Mouse (Mus musculus) embryonic facial prominence, embryonic 11.5 days (tissue): Measurements from ENCODE around the gene Itgb3bp. TPM values are rescaled to one million over a fixed set of nuclear protein-coding genes. Genes with fewer than 3 reads are reported as not detected.
A peak's percentile ranks its signal among the peaks of the same experiment; 100 is the strongest.

Source experiments
- ATAC-seq: fragments of 200-750 bp; cut with Nextera tagmentation; replicated peaks from 2 replicates; pipeline ENCODE4 v1.8.0; 2017; ENCODE audit warnings: low read depth; ENCODE audit not compliant: insufficient number of reproducible peaks, low FRiP score, low TSS enrichment
- DNase-seq: peaks from one replicate; pipeline ENCODE4 v3.0.0-alpha.2; 2015; ENCODE audit warnings: low spot score
- H3K27ac ChIP-seq: fragments of 300-500 bp; sonication (generic); replicated peaks from 2 replicates; pipeline ENCODE4 v1.5.1; 2014; ENCODE audit warnings: mild to moderate bottlenecking, low read depth, low read length, control low read depth
- H3K27me3 ChIP-seq: fragments of 300-500 bp; sonication (generic); 2 replicates; pipeline ENCODE4 v1.6.1; 2014; ENCODE audit warnings: mild to moderate bottlenecking, low read length, moderate library complexity, mixed read lengths; ENCODE audit not compliant: control insufficient read depth, insufficient read depth
- H3K36me3 ChIP-seq: fragments of 300-500 bp; sonication (generic); replicated peaks from 2 replicates; pipeline ENCODE4 v1.6.1; 2014; ENCODE audit warnings: low read depth, mild to moderate bottlenecking, low read length, moderate library complexity, mixed read lengths; ENCODE audit not compliant: control insufficient read depth, insufficient read depth
- H3K4me1 ChIP-seq: fragments of 300-500 bp; sonication (generic); 2 replicates; pipeline ENCODE4 v1.6.1; 2014; ENCODE audit warnings: low read length, mixed read lengths; ENCODE audit not compliant: control insufficient read depth, insufficient read depth
- H3K4me2 ChIP-seq: fragments of 300-500 bp; sonication (generic); 2 replicates; pipeline ENCODE4 v1.6.1; 2014; ENCODE audit warnings: low read depth, mild to moderate bottlenecking, control low read depth, low read length, moderate library complexity
- H3K4me3 ChIP-seq: fragments of 300-500 bp; sonication (generic); 2 replicates; pipeline ENCODE4 v1.5.1; 2014; ENCODE audit warnings: low read depth, low read length, control low read depth
- H3K9ac ChIP-seq: fragments of 300-500 bp; sonication (generic); replicated peaks from 2 replicates; pipeline ENCODE4 v1.6.1; 2014; ENCODE audit warnings: mild to moderate bottlenecking, control low read depth, low read length
- H3K9me3 ChIP-seq: fragments of 300-500 bp; sonication (generic); replicated peaks from 2 replicates; pipeline ENCODE4 v1.6.1; 2016; ENCODE audit warnings: mild to moderate bottlenecking, low read length, inconsistent platforms, mixed read lengths; ENCODE audit not compliant: control insufficient read depth
- WGBS: fragments of 180-500 bp; shearing (Covaris S2); extraction: QIAGEN DNeasy Blood & Tissue Kit; methylation state at CpG from one replicate; pipeline ENCODE4 v1.1.7; 2014; 5-methylcytosine and 5-hydroxymethylcytosine counted together
- polyA plus RNA-seq: library from polyadenylated mRNA; unstranded; fragments of >200 nt; fragmentation: Nextera tagmentation; extraction: Ambion mirVana; gene quantifications from 2 replicates; pipeline ENCODE4 v1.2.1, GENCODE M21; 2014

The Itgb3bp gene
- polyA plus RNA-seq, 1 experiment from 2014 or later: 56.8 TPM

DNA sequence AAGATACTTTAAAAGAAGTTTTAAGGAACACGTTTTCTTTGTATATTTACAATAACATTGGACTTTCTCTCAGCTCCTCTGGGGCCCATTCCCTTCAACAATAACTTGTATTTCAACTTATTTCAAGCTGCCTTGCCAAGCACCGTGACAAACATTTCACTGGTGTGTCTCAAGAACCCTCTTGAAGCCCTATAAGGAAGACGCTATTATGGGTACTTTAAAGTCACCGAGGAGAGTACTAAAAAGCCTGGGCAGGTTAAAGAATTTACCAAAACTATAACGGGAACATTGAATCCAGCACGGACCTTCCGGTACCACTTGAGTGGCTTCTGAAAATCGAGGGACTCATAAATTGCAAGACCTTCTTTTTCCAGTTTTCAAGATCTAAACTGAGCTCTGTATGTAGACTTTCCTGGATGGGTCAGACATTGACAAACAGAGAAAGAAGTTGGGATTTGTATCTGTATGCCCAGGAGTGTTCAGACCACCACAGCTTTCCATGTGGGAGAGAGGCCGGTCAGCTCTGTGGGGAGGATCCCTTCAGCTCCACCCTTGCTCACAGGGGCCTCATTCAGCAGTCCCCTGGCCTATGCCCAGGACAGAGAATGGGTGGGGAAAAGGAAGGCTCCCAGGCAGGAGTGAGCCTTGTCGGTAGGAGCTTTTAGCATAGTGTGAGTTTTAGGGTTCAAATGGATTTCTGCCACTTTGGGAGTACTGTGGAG, 1.1 kb upstream of the Itgb3bp start:
- H3K27ac ChIP-seq: no peak overlapping the region
- no peaks in the 10 kb centered on the region for H3K27me3 ChIP-seq
- no peaks in the 10 kb centered on the region for H3K4me1 ChIP-seq
- no peak for DNase-seq
- no peak overlapping the region for H3K9ac ChIP-seq
- no peaks in the 10 kb centered on the region for H3K36me3 ChIP-seq
- H3K4me2 ChIP-seq: no peak overlapping the region; the same call in 1 of the 2 replicates
- H3K9me3 ChIP-seq: no peaks in the 10 kb centered on the region
- H3K4me3 ChIP-seq: no peak overlapping the region
- no peak for ATAC-seq
- 51% methylated on average over 10 of the region's 10 CpGs for WGBS

DNA sequence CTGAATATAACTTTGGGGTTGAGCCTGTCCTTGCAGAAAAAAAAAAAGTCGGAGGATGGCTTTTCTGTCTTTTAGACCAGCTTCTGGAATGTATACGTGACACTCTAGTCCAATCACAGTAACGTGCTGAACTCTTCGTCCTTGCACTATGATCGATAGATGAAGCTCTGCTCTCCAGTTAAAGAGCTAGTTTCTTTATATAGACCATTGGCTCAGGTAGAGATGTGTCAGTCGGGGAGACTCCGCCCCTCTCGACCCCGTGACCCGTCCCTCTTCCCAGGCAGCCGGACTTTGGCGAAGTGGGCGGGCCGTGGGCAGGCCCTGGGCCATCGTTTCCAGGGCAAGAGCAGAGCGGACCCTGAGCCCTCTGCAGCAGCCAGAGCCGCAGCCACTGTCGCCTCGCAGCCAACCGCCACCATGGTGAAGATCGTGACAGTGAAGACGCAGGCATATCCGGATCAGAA, 432 bp downstream of the Itgb3bp start, which contains the start of gene Pgm1:
TSS of gene Pgm1 (plus strand) at position 266 of the 464 bp plus-strand sequence.
- H3K4me3 ChIP-seq: peak within 1 kb of the TSS; percentile 55
- H3K36me3 ChIP-seq: no peaks in the 10 kb centered on the region
- peak within 1 kb of the TSS; percentile 58 for H3K4me2 ChIP-seq
- ATAC-seq (peak; percentile 87), DNase-seq (no peak)
- WGBS: 4% methylated on average over 23 of the region's 23 CpGs
- peak within 1 kb of the TSS; percentile 66 for H3K9ac ChIP-seq
- H3K9me3 ChIP-seq: no peaks in the 10 kb centered on the region
- peak within 1 kb of the TSS; percentile 56 for H3K27ac ChIP-seq
- H3K4me1 ChIP-seq: no peaks in the 10 kb centered on the region
- H3K27me3 ChIP-seq: no peaks in the 10 kb centered on the region

DNA sequence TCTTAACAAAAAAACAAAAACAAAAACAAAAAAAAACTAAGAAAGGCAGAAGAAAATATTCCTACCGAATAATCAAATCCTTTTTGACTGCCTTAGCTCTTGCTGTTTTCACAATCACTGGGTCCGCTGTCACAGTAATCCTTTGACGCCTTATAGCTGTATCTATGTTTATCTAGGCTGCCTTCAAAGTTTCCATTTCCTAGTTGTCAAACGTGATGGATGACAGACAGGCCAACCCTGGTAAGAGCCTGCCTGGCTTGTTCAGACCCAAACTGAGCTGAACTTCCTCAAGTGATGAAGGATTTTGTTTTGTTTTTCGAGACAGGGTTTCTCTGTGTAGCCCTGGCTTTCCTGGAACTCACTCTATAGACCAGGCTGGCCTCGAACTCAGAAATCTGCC, 1.1 kb downstream of the Itgb3bp start:
- Histone ChIP-seq H3K4me3 (no peak overlapping the region), H3K4me1 (no peaks in the 10 kb centered on the region), H3K4me2 (no peak overlapping the region), H3K9ac (no peak overlapping the region), H3K27ac (no peak overlapping the region), H3K36me3 (no peaks in the 10 kb centered on the region), H3K27me3 (no peaks in the 10 kb centered on the region), H3K9me3 (no peaks in the 10 kb centered on the region)
- WGBS: 70% methylated on average over 6 of the region's 6 CpGs
- ATAC-seq: no peak
- DNase-seq: no peak

DNA sequence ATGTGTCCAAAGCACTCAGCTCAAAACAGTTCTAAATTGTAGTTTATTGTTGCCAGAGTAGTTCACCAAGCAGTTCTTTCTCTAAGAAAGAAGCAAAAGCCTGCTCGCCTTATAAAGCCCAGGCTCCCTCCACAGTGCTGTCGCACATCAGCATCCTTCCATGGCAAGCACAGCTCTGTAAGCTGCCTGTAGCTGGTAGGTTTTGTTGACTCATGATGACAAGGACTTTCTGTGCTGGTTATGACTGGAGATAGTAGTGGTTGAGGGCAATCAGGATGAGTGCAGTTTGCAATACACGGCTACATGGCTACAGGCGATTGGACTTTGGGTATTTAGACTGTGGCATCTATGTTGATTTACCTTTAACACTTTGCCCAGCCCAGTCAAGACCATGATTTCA, 3.2 kb downstream of the Itgb3bp start:
- H3K27me3 ChIP-seq: no peaks in the 10 kb centered on the region
- no peak overlapping the region for H3K9ac ChIP-seq
- H3K4me3 ChIP-seq: no peak overlapping the region
- no peaks in the 10 kb centered on the region for H3K36me3 ChIP-seq
- H3K27ac ChIP-seq: no peak overlapping the region
- H3K4me1 ChIP-seq: no peaks in the 10 kb centered on the region
- ATAC-seq (no peak), DNase-seq (no peak)
- WGBS: 89% methylated on average over 4 of the region's 4 CpGs
- no peak overlapping the region for H3K4me2 ChIP-seq
- no peaks in the 10 kb centered on the region for H3K9me3 ChIP-seq

DNA sequence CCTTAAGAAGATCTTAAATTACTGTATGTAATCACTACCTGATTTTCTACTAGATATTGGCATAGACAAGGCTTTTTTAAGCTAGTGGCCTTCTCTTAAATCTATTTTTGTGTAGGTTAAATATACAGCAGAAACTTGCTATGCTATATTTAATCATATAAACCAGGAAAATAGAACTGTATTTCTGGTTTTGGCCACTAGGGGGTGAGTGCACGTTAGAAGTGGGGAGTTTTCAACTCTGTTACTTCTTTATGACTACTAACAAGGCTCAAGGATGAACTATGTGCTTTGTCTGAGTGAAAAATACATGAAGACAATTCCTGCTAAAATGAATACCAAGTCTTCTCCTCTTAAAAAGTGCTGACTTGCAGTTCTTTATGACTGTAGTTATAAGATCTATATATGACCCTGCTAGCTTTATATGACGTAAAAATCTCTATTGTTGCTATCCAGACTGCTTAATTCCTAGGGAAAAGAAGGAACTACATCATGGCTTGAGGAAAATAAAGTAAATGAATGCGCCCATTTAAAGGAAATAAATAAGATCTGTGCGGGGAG, 15.6 kb downstream of the Itgb3bp start:
- Histone ChIP-seq H3K27ac (no peak overlapping the region), H3K4me2 (no peak overlapping the region), H3K9ac (no peak overlapping the region), H3K27me3 (no peaks in the 10 kb centered on the region), H3K4me1 (no peaks in the 10 kb centered on the region), H3K9me3 (no peaks in the 10 kb centered on the region), H3K4me3 (no peak overlapping the region), H3K36me3 (no peaks in the 10 kb centered on the region)
- DNase-seq (peak; percentile 83), ATAC-seq (no peak)
- 66% methylated on average over 4 of the region's 4 CpGs for WGBS

DNA sequence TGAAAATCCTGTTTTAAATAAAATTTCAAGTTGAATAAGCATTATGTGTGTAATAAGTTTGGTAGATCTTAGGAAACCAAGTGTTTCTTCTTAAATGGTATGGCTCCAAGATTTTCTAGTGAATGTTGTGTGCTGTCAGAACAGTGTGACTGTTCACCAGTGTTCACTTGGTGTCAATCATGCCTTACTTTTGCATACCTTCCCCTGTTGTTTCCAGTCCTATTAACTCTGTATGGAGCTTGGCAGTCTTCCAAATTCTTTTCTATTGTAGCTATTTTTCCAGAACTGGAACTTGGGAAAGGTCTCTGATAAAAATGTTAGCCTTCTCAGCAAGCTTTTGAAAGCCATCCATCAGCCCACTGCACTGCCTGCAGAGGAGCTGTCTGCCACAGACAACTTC, 47.2 kb downstream of the Itgb3bp start:
- H3K4me3 ChIP-seq: no peak overlapping the region
- H3K4me2 ChIP-seq: no peak overlapping the region
- no peaks in the 10 kb centered on the region for H3K9me3 ChIP-seq
- no peaks in the 10 kb centered on the region for H3K27me3 ChIP-seq
- H3K9ac ChIP-seq: no peak overlapping the region
- H3K27ac ChIP-seq: no peak overlapping the region
- ATAC-seq: no peak
- no peak for DNase-seq
- H3K36me3 ChIP-seq: no peaks in the 10 kb centered on the region
- no peaks in the 10 kb centered on the region for H3K4me1 ChIP-seq

DNA sequence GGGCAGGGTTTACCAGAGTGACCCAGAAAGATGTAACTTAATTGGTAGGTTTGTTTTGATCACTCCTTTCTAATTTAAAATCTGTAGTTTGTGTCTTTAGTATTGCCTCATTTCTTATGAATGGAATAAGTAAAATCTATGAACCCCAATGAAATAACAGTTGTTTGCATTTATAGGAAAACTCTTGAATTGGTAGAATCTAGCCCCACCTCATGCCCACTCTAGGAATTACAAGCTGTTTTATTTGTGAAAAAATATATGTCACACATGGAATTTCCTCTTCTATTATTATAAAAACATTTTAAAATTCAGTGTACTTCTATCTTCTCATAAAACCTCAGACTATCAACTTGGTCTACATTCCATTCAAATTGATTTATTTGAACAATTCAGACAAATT, 47.7 kb downstream of the Itgb3bp start:
- H3K27ac ChIP-seq: no peak overlapping the region
- no peaks in the 10 kb centered on the region for H3K4me1 ChIP-seq
- no peaks in the 10 kb centered on the region for H3K9me3 ChIP-seq
- no peak overlapping the region for H3K4me3 ChIP-seq
- H3K4me2 ChIP-seq: no peak overlapping the region
- no peaks in the 10 kb centered on the region for H3K27me3 ChIP-seq
- H3K9ac ChIP-seq: no peak overlapping the region
- DNase-seq (peak; percentile 64), ATAC-seq (no peak)
- H3K36me3 ChIP-seq: no peaks in the 10 kb centered on the region
